Mouse (Mus musculus) G1E (cell line): Measurements from ENCODE around the gene Tmem151a. TPM values are rescaled to one million over a fixed set of nuclear protein-coding genes. Genes with fewer than 3 reads are reported as not detected.

ENCODE experiments used
- ATAC-seq: 2 replicates; pipeline ENCODE4 v1.8.0; 2016; ENCODE audit warnings: mild to moderate bottlenecking; ENCODE audit not compliant: insufficient number of reproducible peaks, poor library complexity, low FRiP score, severe bottlenecking; ENCODE audit errors: extremely low read depth
- DNase-seq: peaks from one replicate; pipeline ENCODE4 v3.0.0; 2012; ENCODE audit warnings: low spot score
- H3K27me3 ChIP-seq: 2 replicates; pipeline ENCODE4 v1.6.1; 2012; ENCODE audit warnings: mild to moderate bottlenecking, low read length, inconsistent platforms; ENCODE audit not compliant: insufficient read depth
- H3K36me3 ChIP-seq: replicated peaks from 2 replicates; pipeline ENCODE3; 2012; ENCODE audit warnings: mild to moderate bottlenecking, inconsistent platforms
- H3K4me1 ChIP-seq: 2 replicates; pipeline ENCODE4 v1.6.1; 2012; ENCODE audit warnings: low read depth, low read length, inconsistent platforms, mixed read lengths; ENCODE audit not compliant: insufficient read depth
- H3K4me3 ChIP-seq: 2 replicates; pipeline ENCODE4 v1.5.1; 2012; ENCODE audit warnings: low read depth, mild to moderate bottlenecking, inconsistent platforms, low read length, moderate library complexity, mixed read lengths
- H3K9me3 ChIP-seq: replicated peaks from 2 replicates; pipeline ENCODE4 v1.6.1; 2012; ENCODE audit warnings: inconsistent platforms
- CTCF ChIP-seq: IDR thresholded peaks from 2 replicates; pipeline ENCODE4 v1.5.1; 2012; ENCODE audit warnings: low read depth, low read length, inconsistent platforms, mixed read lengths
- GATA1 ChIP-seq: IDR thresholded peaks from 2 replicates; pipeline ENCODE4 v1.6.1; 2012; ENCODE audit warnings: borderline replicate concordance, low read length, inconsistent platforms, mixed read lengths
- GATA2 ChIP-seq: IDR thresholded peaks from 2 replicates; pipeline ENCODE4 v1.6.1; 2012; ENCODE audit warnings: low read depth, low read length, inconsistent platforms, borderline replicate concordance
- POLR2AphosphoS5 ChIP-seq: IDR thresholded peaks from 2 replicates; pipeline ENCODE4 v1.6.1; 2012; ENCODE audit warnings: low read depth, low read length, inconsistent platforms; ENCODE audit not compliant: insufficient replicate concordance
- TAL1 ChIP-seq: conservative IDR thresholded peaks from 2 replicates; pipeline ENCODE4 v1.6.1; 2012; ENCODE audit warnings: low read depth, low read length, inconsistent platforms, mixed read lengths
- polyA plus RNA-seq: library from polyadenylated mRNA; stranded (reverse); fragments of >175 nt; gene quantifications from 2 replicates; pipeline ENCODE4 v1.2.3, GENCODE M21; 2012
- total RNA-seq, 2 experiments: library from RNA; stranded (forward) in 1 of 2; stranded (reverse) in 1 of 2; fragments of 200-1000 nt in 1 of 2; fragments of >200 nt in 1 of 2; fragmentation: Nextera tagmentation in 1 of 2; gene quantifications; 2 replicates each; pipeline ENCODE4 v1.2.3; 2014 to 2017

Gene Tmem151a
- total and polyA plus RNA-seq, 3 experiments = 0.16 TPM; not detected in 2

GRCm38 (mm10) chr19:5062446-5062845, 22.9 kb downstream of the Tmem151a start:
- peaks cover 40% of the 10 kb centered on the region for H3K4me1 ChIP-seq
- H3K9me3 ChIP-seq = no peaks in the 10 kb centered on the region
- no peak overlapping the region for H3K4me3 ChIP-seq
- TF ChIP-seq TAL1 (no peak), POLR2AphosphoS5 (no peak), GATA1 (no peak), CTCF (no peak), GATA2 (no peak)
- H3K27me3 ChIP-seq = peaks cover 22% of the 10 kb centered on the region; the same call in 1 of the 2 replicates
- no peak for ATAC-seq
- H3K36me3 ChIP-seq = no peaks in the 10 kb centered on the region
- DNase-seq = no peak

GRCm38 (mm10) chr19:5062041-5062440, 23.3 kb downstream of the Tmem151a start:
- DNase-seq (no peak), ATAC-seq (no peak)
- Histone ChIP-seq H3K4me1 (peaks cover 36% of the 10 kb centered on the region), H3K27me3 (peaks cover 18% of the 10 kb centered on the region; the same call in 1 of the 2 replicates), H3K36me3 (no peaks in the 10 kb centered on the region), H3K4me3 (no peak overlapping the region), H3K9me3 (no peaks in the 10 kb centered on the region)
- TF ChIP-seq CTCF = no peak
- TF ChIP-seq TAL1 = no peak
- no peak for TF ChIP-seq POLR2AphosphoS5
- TF ChIP-seq GATA1 = no peak
- no peak for TF ChIP-seq GATA2

- DNase-seq = peak; percentile 42
- no peak for TF ChIP-seq TAL1
- TF ChIP-seq GATA1 = no peak
- no peak for TF ChIP-seq CTCF
- no peak for TF ChIP-seq POLR2AphosphoS5
- TF ChIP-seq GATA2 = no peak
- Histone ChIP-seq H3K4me3 (no peak overlapping the region), H3K36me3 (no peaks in the 10 kb centered on the region), H3K9me3 (no peaks in the 10 kb centered on the region), H3K4me1 (peaks cover 39% of the 10 kb centered on the region), H3K27me3 (peaks cover 16% of the 10 kb centered on the region; the same call in 1 of the 2 replicates)
- ATAC-seq = no peak
Observed at GRCm38 (mm10) chr19:5060365-5061330, 24.7 kb downstream of the Tmem151a start.

GRCm38 (mm10) chr19:5058801-5059771, 26.2 kb downstream of the Tmem151a start:
- no peak for ATAC-seq
- DNase-seq = no peak
- Histone ChIP-seq H3K4me1 (peaks cover 39% of the 10 kb centered on the region), H3K36me3 (peaks cover 4% of the 10 kb centered on the region), H3K27me3 (peaks cover 25% of the 10 kb centered on the region), H3K4me3 (no peak overlapping the region; the same call in 1 of the 2 replicates), H3K9me3 (no peaks in the 10 kb centered on the region)
- TF ChIP-seq POLR2AphosphoS5 (no peak), CTCF (no peak), TAL1 (no peak), GATA1 (no peak), GATA2 (no peak)

GRCm38 (mm10) chr19:5057876-5058775, 27.2 kb downstream of the Tmem151a start:
- ATAC-seq (no peak), DNase-seq (no peak)
- Histone ChIP-seq H3K9me3 (no peaks in the 10 kb centered on the region), H3K4me1 (peaks cover 44% of the 10 kb centered on the region), H3K4me3 (no peak overlapping the region), H3K36me3 (peaks cover 4% of the 10 kb centered on the region), H3K27me3 (peaks cover 25% of the 10 kb centered on the region)
- TF ChIP-seq TAL1 (no peak), GATA2 (no peak), GATA1 (no peak), POLR2AphosphoS5 (no peak), CTCF (no peak)
